Mouse (Mus musculus) myocyte (in vitro differentiated cells): ENCODE results near the gene Lrrc72. TPM values are rescaled to one million over a fixed set of nuclear protein-coding genes. Genes with fewer than 3 reads are reported as not detected.
"Not testable (repeated sequence)": the region's sequence is repeated elsewhere in the genome, so short reads cannot be mapped to it uniquely, and the experiment has no call there.

Experiments
- H3K27me3 ChIP-seq: one replicate; pipeline ENCODE4 v1.6.1; 2011; ENCODE audit not compliant: control insufficient read depth, insufficient read depth, insufficient read length
- H3K36me3 ChIP-seq: one replicate; pipeline ENCODE4 v1.6.1; 2011; ENCODE audit not compliant: control insufficient read depth, insufficient read depth
- H3K4me2 ChIP-seq: one replicate; pipeline ENCODE4 v1.6.1; 2011; ENCODE audit warnings: low read depth, control low read depth
- H3K4me3 ChIP-seq: one replicate; pipeline ENCODE4 v1.5.1; 2011; ENCODE audit warnings: mild to moderate bottlenecking, control low read depth, moderate library complexity
- H3K79me2 ChIP-seq: one replicate; pipeline ENCODE4 v1.6.1; 2011; ENCODE audit not compliant: control insufficient read depth, insufficient read depth
- H3ac ChIP-seq: one replicate; pipeline ENCODE4 v1.6.1; 2011; ENCODE audit not compliant: control insufficient read depth, insufficient read length
- CEBPB ChIP-seq: IDR thresholded peaks from 2 replicates; pipeline ENCODE4 v1.6.1; 2011; ENCODE audit warnings: mild to moderate bottlenecking, moderate library complexity; ENCODE audit not compliant: poor library complexity, insufficient read depth, severe bottlenecking
- E2F4 ChIP-seq: IDR thresholded peaks from one replicate; pipeline ENCODE4 v1.6.1; 2011; ENCODE audit warnings: mild to moderate bottlenecking, control low read depth, moderate library complexity; ENCODE audit not compliant: insufficient read depth
- MAX ChIP-seq: IDR thresholded peaks from one replicate; pipeline ENCODE4 v1.6.1; 2011; ENCODE audit warnings: low read depth, mild to moderate bottlenecking, control low read depth
- MYOD1 ChIP-seq, 3 experiments: IDR thresholded peaks; one replicate each; pipeline ENCODE4 v1.6.1; 2011; ENCODE audit warnings: control low read depth in 2 of 3, low read depth in 2 of 3, mild to moderate bottlenecking in 2 of 3, moderate library complexity in 1 of 3; ENCODE audit not compliant: insufficient read length in 2 of 3, control insufficient read depth in 1 of 3
- MYOG ChIP-seq, 3 experiments: IDR thresholded peaks; one replicate each; pipeline ENCODE4 v1.6.1; 2011; ENCODE audit warnings: control low read depth in 2 of 3, low read depth in 2 of 3, mild to moderate bottlenecking in 2 of 3; ENCODE audit not compliant: insufficient read length in 2 of 3, control insufficient read depth in 1 of 3, insufficient read depth in 1 of 3
- POLR2A ChIP-seq: IDR thresholded peaks from one replicate; pipeline ENCODE4 v1.6.1; 2011; ENCODE audit warnings: low read depth, mild to moderate bottlenecking, control low read depth, moderate library complexity; ENCODE audit not compliant: insufficient read length
- POLR2AphosphoS2 ChIP-seq: IDR thresholded peaks from one replicate; pipeline ENCODE4 v1.6.1; 2011; ENCODE audit warnings: low read depth, control low read depth; ENCODE audit not compliant: insufficient read length
- REST ChIP-seq: IDR thresholded peaks from one replicate; pipeline ENCODE4 v1.6.1; 2011; ENCODE audit warnings: mild to moderate bottlenecking, control low read depth, moderate library complexity; ENCODE audit not compliant: insufficient read depth, insufficient read length
- SRF ChIP-seq: IDR thresholded peaks from one replicate; pipeline ENCODE4 v1.6.1; 2011; ENCODE audit warnings: low read depth; ENCODE audit not compliant: control insufficient read depth, insufficient read length
- TCF12 ChIP-seq: IDR thresholded peaks from one replicate; pipeline ENCODE4 v1.6.1; 2011; ENCODE audit warnings: mild to moderate bottlenecking, control low read depth; ENCODE audit not compliant: poor library complexity, insufficient read depth, severe bottlenecking
- TCF3 ChIP-seq: IDR thresholded peaks from one replicate; pipeline ENCODE4 v1.6.1; 2011; ENCODE audit warnings: low read depth, control low read depth; ENCODE audit not compliant: insufficient read length
- USF1 ChIP-seq: IDR thresholded peaks from one replicate; pipeline ENCODE4 v1.6.1; 2011; ENCODE audit warnings: low read depth, mild to moderate bottlenecking, control low read depth, moderate library complexity
- polyA plus RNA-seq: library from polyadenylated mRNA; unstranded; fragments of >200 nt; fragmentation: generic; extraction: Trizol; gene quantifications from one replicate; pipeline ENCODE4 v1.2.1, GENCODE M21; 2012; ENCODE audit warnings: missing spikeins

Lrrc72 gene
- polyA plus RNA-seq, 1 experiment = 0.08 TPM

DNA sequence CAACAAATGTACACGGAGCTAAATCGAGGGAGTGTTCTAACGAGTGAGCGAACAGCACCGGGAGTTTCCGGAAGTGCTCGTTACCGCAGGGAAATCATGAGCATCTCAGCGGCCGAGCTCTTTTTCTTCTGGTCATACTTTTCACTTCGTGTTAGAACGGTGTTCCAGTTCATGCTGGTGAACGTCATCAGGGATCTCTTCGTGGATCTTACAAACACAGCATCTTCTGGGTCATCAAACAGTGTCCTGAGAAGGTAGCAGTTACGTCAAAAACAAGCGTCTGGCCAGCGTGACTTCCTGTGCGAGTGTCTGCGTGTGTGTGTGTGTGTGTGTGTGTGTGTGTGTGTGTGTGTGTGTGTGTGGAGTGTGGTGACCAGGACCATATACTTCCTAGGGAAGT is 44.7 kb downstream of the Lrrc72 start:
- TF ChIP-seq TCF3 (no peak), POLR2AphosphoS2 (no peak), TCF12 (no peak), E2F4 (no peak), SRF (no peak), CEBPB (no peak), MYOG (IDR thresholded peaks at IDR 0.05; ENCODE audit: control insufficient read depth in 1 of 3, insufficient read depth in 1 of 3, insufficient read length in 2 of 3, low read depth in 2 of 3) (no peak), MYOD1 (IDR thresholded peaks at IDR 0.05; ENCODE audit: control insufficient read depth in 1 of 3, insufficient read length in 2 of 3, low read depth in 2 of 3) (no peak), MAX (no peak), REST (no peak), USF1 (no peak), POLR2A (no peak)
- no peaks in the 10 kb centered on the region for H3K36me3 ChIP-seq
- no peak overlapping the region for H3ac ChIP-seq
- no peak overlapping the region for H3K4me2 ChIP-seq
- H3K4me3 ChIP-seq = no peak overlapping the region
- H3K27me3 ChIP-seq = no peaks in the 10 kb centered on the region
- H3K79me2 ChIP-seq = no peaks in the 10 kb centered on the region

DNA sequence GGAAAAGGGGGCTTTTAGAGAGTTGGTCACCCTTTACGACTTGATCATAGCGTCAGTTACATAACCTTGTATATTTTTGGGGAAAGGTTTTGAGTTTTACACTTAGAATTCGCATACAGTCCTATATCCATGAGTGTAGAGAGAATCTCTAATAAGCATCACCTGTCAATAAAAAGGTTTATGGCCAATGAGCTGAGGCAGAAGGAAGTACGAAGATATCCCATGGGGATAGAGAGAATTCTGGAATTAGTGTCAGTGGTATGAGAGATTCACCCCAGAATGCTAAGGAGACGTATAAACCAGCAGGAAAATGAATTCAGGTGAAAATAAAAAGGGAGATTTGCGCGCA is 45.4 kb downstream of the Lrrc72 start:
- Histone ChIP-seq H3K4me3 (no peak overlapping the region), H3K27me3 (no peaks in the 10 kb centered on the region)
- TF ChIP-seq E2F4 (no peak), TCF12 (no peak), TCF3 (no peak)

DNA sequence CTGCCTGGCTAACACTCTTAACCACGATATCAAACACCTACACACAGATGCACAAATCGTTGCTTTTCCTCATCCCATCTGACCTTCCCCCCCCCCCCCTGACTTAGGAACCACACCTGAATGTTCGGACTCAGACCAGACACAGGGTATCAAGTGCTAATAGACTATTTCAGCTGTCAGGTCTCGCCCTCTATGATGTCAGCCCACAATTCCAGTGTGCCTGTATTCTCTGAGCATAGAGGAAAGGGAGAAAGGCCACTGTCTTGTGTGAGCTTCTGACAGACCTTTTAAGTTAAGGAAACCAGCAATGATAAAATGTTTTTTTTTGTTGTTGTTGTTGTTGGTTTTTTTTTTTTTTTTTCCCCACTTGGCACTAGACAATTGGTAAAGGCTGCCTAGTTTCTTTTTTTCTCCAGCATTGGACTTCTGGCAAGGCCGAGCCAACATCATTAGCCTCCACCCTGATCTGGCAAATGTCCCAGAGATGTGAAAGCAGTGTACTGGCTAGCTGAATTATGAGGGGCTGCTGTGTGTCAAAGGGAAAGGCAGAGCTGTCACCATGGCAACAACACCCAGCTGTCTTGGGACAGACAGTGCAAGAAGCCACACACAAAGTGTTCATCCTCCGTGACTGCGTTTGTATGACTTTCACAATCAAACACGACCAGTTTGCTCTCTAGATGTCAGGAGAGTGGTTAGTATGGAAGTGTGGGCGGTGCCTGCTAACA is 46.0 kb downstream of the Lrrc72 start:
- H3K4me3 ChIP-seq = no peak overlapping the region
- H3K79me2 ChIP-seq = no peaks in the 10 kb centered on the region
- TF ChIP-seq MYOD1 (IDR thresholded peaks at IDR 0.05; ENCODE audit: control insufficient read depth in 1 of 3, insufficient read length in 2 of 3, low read depth in 2 of 3) (peak in 2 of 3 experiments; percentile 40 to 47), POLR2A (no peak), E2F4 (no peak), MYOG (IDR thresholded peaks at IDR 0.05; ENCODE audit: control insufficient read depth in 1 of 3, insufficient read depth in 1 of 3, insufficient read length in 2 of 3, low read depth in 2 of 3) (peak in 1 of 3 experiments; percentile 11), SRF (no peak), POLR2AphosphoS2 (no peak), TCF12 (no peak)
- H3ac ChIP-seq = no peak overlapping the region
- H3K27me3 ChIP-seq = no peaks in the 10 kb centered on the region
- no peaks in the 10 kb centered on the region for H3K36me3 ChIP-seq
- peak overlapping the region; percentile 62 for H3K4me2 ChIP-seq

More for the DNA sequence above, 45.4 kb downstream of the Lrrc72 start:
- Histone ChIP-seq H3ac (no peak overlapping the region), H3K4me2 (peak overlapping the region; percentile 62), H3K36me3 (no peaks in the 10 kb centered on the region), H3K79me2 (no peaks in the 10 kb centered on the region)

DNA sequence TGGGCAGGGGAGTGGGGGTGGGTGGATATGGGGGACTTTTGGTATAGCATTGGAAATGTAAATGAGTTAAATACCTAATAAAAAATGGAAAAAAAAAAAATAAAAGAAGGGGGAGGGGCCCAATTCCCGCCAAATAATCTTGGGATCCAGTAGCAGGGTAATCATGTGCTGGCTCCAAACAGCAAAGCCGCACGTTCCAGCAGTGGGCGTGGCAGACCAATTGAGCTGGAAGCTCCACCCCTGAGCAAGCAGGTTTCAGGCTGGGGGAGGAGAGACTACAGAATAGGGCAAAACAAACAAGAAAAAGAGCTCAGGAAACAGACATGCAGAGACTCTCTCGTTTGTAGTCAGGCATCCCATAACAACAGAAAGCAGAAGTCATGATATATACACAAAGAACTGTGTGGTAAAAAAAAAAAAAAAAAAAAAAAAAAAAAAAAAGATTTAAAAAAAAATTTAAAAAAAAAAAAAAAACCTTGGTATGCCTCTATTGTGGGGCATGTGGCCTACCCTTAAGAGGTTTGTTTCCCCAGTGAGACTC is 47.5 kb downstream of the Lrrc72 start:
- not testable (repeated sequence) for H3K4me3 ChIP-seq, H3K4me2 ChIP-seq, H3K27me3 ChIP-seq, H3K36me3 ChIP-seq, H3K79me2 ChIP-seq, H3ac ChIP-seq

DNA sequence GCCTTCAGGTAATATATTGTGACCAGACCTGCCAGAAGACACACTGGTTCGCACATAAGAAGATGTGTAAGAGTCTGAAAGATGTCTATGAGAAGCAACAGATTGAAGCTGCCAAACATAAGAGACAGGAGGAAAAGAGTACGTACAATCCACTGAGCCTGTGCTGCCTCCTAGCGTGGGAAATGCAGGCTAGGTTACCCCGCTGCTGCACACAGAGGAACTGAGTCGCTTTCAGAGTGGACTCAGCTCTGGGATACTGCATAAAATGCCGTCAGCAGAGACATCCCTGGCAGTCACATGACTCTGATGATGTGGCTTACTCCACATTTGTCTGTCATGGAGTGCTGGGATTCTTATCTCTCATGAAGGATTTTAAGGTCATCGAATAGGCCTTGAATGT is 58.2 kb downstream of the Lrrc72 start:
- Histone ChIP-seq H3K4me2 (no peak overlapping the region), H3K79me2 (no peaks in the 10 kb centered on the region), H3ac (no peak overlapping the region), H3K27me3 (no peaks in the 10 kb centered on the region), H3K4me3 (no peak overlapping the region), H3K36me3 (peaks cover 22% of the 10 kb centered on the region)
- TF ChIP-seq MYOD1 (IDR thresholded peaks at IDR 0.05; ENCODE audit: control insufficient read depth in 1 of 3, insufficient read length in 2 of 3, low read depth in 2 of 3) (no peak), CEBPB (no peak), MAX (no peak), POLR2AphosphoS2 (no peak), USF1 (no peak), E2F4 (no peak), POLR2A (no peak), MYOG (IDR thresholded peaks at IDR 0.05; ENCODE audit: control insufficient read depth in 1 of 3, insufficient read depth in 1 of 3, insufficient read length in 2 of 3, low read depth in 2 of 3) (no peak), TCF12 (no peak), SRF (no peak), TCF3 (no peak), REST (no peak)
